Mouse (Mus musculus) CH12.LX (cell line): ENCODE data around the gene Trim46. TPM values are rescaled to one million over a fixed set of nuclear protein-coding genes. Genes with fewer than 3 reads are reported as not detected.

Source experiments
- DNase-seq: peaks from one replicate; pipeline ENCODE4 v3.0.0-alpha.2; 2013; ENCODE audit errors: extremely low read depth
- H3K27ac ChIP-seq: 2 replicates; pipeline ENCODE4 v1.5.1; 2012; ENCODE audit warnings: low read depth, mild to moderate bottlenecking, control low read depth, moderate library complexity; ENCODE audit not compliant: insufficient read depth
- H3K27me3 ChIP-seq: replicated peaks from 2 replicates; pipeline ENCODE3; 2012; ENCODE audit warnings: inconsistent platforms
- H3K36me3 ChIP-seq, 2 experiments: replicated peaks in 1 of 2; 2 replicates each; pipeline versions ENCODE3 to v1.6.1; 2012; ENCODE audit warnings: inconsistent platforms in 1 of 2, low read length in 1 of 2, mild to moderate bottlenecking in 1 of 2, mixed read lengths in 1 of 2, moderate library complexity in 1 of 2; ENCODE audit not compliant: control insufficient read depth in 1 of 2, insufficient read depth in 1 of 2
- H3K4me1 ChIP-seq, 2 experiments: 2 replicates each; pipeline ENCODE4 v1.6.1; 2012; ENCODE audit warnings: inconsistent platforms in 1 of 2, moderate library complexity in 1 of 2; ENCODE audit not compliant: insufficient read depth in 2 of 2, control insufficient read depth in 1 of 2
- H3K4me2 ChIP-seq: 2 replicates; pipeline ENCODE4 v1.6.1; 2012; ENCODE audit warnings: low read depth, mild to moderate bottlenecking, control low read depth; ENCODE audit not compliant: poor library complexity, insufficient read depth, severe bottlenecking
- H3K4me3 ChIP-seq, 3 experiments: fragments of 150-350 bp in 1 of 3; sonication (generic) in 1 of 3; replicated peaks in 1 of 3; 2 replicates each; pipeline versions ENCODE3 to v1.5.1; 2011 to 2012; ENCODE audit warnings: low read depth in 2 of 3, low read length in 2 of 3, mild to moderate bottlenecking in 2 of 3, moderate library complexity in 2 of 3, control low read depth in 1 of 3, improper control_type of control experiment in 1 of 3, inconsistent platforms in 1 of 3, mixed read lengths in 1 of 3; ENCODE audit not compliant: poor library complexity in 1 of 3
- H3K79me2 ChIP-seq: replicated peaks from 2 replicates; pipeline ENCODE4 v1.6.1; 2012; ENCODE audit warnings: mild to moderate bottlenecking, moderate library complexity; ENCODE audit not compliant: control insufficient read depth, poor library complexity, insufficient read depth, severe bottlenecking; ENCODE audit errors: extremely low read depth
- H3K9ac ChIP-seq: 2 replicates; pipeline ENCODE4 v1.6.1; 2012; ENCODE audit warnings: low read depth, mild to moderate bottlenecking, control low read depth, moderate library complexity; ENCODE audit not compliant: insufficient read depth
- H3K9me3 ChIP-seq: replicated peaks from 2 replicates; pipeline ENCODE3; 2012; ENCODE audit warnings: low read length, inconsistent platforms, mixed read lengths
- BHLHE40 ChIP-seq: IDR thresholded peaks from 2 replicates; pipeline ENCODE4 v1.6.1; 2011; ENCODE audit warnings: mild to moderate bottlenecking, low read depth, low read length, improper control_type of control experiment
- CHD2 ChIP-seq: IDR thresholded peaks from 2 replicates; pipeline ENCODE4 v1.6.1; 2011; ENCODE audit warnings: low read length, improper control_type of control experiment
- EP300 ChIP-seq: IDR thresholded peaks from 2 replicates; pipeline ENCODE4 v1.6.1; 2011; ENCODE audit warnings: low read length, improper control_type of control experiment
- ETS1 ChIP-seq: conservative IDR thresholded peaks from 2 replicates; pipeline ENCODE4 v1.6.1; 2012; ENCODE audit warnings: low read depth, mild to moderate bottlenecking, inconsistent platforms, low read length, improper control_type of control experiment, moderate library complexity
- GABPA ChIP-seq: IDR thresholded peaks from 2 replicates; pipeline ENCODE4 v1.6.1; 2012; ENCODE audit warnings: low read depth, low read length, improper control_type of control experiment, inconsistent platforms; ENCODE audit not compliant: insufficient replicate concordance
- IRF4 ChIP-seq: IDR thresholded peaks from 2 replicates; pipeline ENCODE4 v1.6.1; 2014; ENCODE audit warnings: low read depth, mild to moderate bottlenecking, inconsistent platforms, low read length, improper control_type of control experiment
- JUND ChIP-seq: conservative IDR thresholded peaks from 2 replicates; pipeline ENCODE4 v1.6.1; 2011; ENCODE audit warnings: low read depth, low read length, improper control_type of control experiment
- KAT2A ChIP-seq: IDR thresholded peaks from 2 replicates; pipeline ENCODE4 v1.6.1; 2012; ENCODE audit warnings: low read length, improper control_type of control experiment, inconsistent platforms; ENCODE audit not compliant: insufficient replicate concordance
- MAZ ChIP-seq: IDR thresholded peaks from 2 replicates; pipeline ENCODE4 v1.6.1; 2012; ENCODE audit warnings: low read depth, mild to moderate bottlenecking, inconsistent platforms, low read length, improper control_type of control experiment, moderate library complexity
- MYC ChIP-seq: IDR thresholded peaks from 2 replicates; pipeline ENCODE4 v1.6.1; 2011; ENCODE audit warnings: low read depth, mild to moderate bottlenecking, improper control_type of control experiment, low read length
- POLR2A ChIP-seq: IDR thresholded peaks from 2 replicates; pipeline ENCODE4 v1.6.1; 2011; ENCODE audit warnings: low read depth, mild to moderate bottlenecking, improper control_type of control experiment, low read length
- RCOR1 ChIP-seq: conservative IDR thresholded peaks from 2 replicates; pipeline ENCODE4 v1.6.1; 2012; ENCODE audit warnings: low read depth, mild to moderate bottlenecking, inconsistent platforms, low read length, improper control_type of control experiment
- TCF12 ChIP-seq: IDR thresholded peaks from 2 replicates; pipeline ENCODE4 v1.6.1; 2014; ENCODE audit warnings: low read depth, mild to moderate bottlenecking, inconsistent platforms, low read length, improper control_type of control experiment
- UBTF ChIP-seq: IDR thresholded peaks from 2 replicates; pipeline ENCODE4 v1.6.1; 2012; ENCODE audit warnings: low read depth, mild to moderate bottlenecking, inconsistent platforms, low read length, improper control_type of control experiment, moderate library complexity
- USF1 ChIP-seq: IDR thresholded peaks from 2 replicates; pipeline ENCODE4 v1.6.1; 2014; ENCODE audit warnings: low read depth, mild to moderate bottlenecking, inconsistent platforms, low read length, improper control_type of control experiment
- USF2 ChIP-seq: conservative IDR thresholded peaks from 2 replicates; pipeline ENCODE4 v1.6.1; 2011; ENCODE audit warnings: low read depth, low read length, improper control_type of control experiment
- ZC3H11A ChIP-seq: IDR thresholded peaks from 2 replicates; pipeline ENCODE4 v1.6.1; 2012; ENCODE audit warnings: low read depth, mild to moderate bottlenecking, inconsistent platforms, low read length, improper control_type of control experiment
- ZKSCAN1 ChIP-seq: IDR thresholded peaks from 2 replicates; pipeline ENCODE4 v1.6.1; 2012; ENCODE audit warnings: low read depth, inconsistent platforms, low read length, improper control_type of control experiment, borderline replicate concordance
- dilution Hi-C: fragments of 300-500 bp; cut with MboI; formaldehyde crosslinking; loops from 2 replicates; pipeline ENCODE4 v1.14.3; 2020; ENCODE audit warnings: low sequenced_read_pairs; ENCODE audit not compliant: extremely low pct_unique_long_range_greater_than_20kb, extremely low pct_ligation_motif_present
- in situ Hi-C: fragments of 300-500 bp; cut with MboI; formaldehyde crosslinking; loops from 3 replicates; pipeline ENCODE4 v1.14.3; 2019; ENCODE audit warnings: low sequenced_read_pairs, low pct_ligation_motif_present, low pct_unique_long_range_greater_than_20kb, mixed read lengths
- polyA plus RNA-seq: library from polyadenylated mRNA; unstranded; fragments of >175 nt; gene quantifications from 2 replicates; pipeline ENCODE4 v1.2.1, GENCODE M21; 2012; ENCODE audit warnings: low read depth; ENCODE audit not compliant: insufficient read length
- total RNA-seq, 2 experiments: library from RNA; depleted of rRNA; stranded (reverse); fragments of 300-350 nt in 1 of 2; fragments of >200 nt in 1 of 2; gene quantifications; 2 replicates each; pipeline ENCODE4 v1.2.3; 2012 to 2014

Gene Trim46
- total and polyA plus RNA-seq, 3 experiments, result 0.36 to 1.9 (median 1.4) TPM

DNA sequence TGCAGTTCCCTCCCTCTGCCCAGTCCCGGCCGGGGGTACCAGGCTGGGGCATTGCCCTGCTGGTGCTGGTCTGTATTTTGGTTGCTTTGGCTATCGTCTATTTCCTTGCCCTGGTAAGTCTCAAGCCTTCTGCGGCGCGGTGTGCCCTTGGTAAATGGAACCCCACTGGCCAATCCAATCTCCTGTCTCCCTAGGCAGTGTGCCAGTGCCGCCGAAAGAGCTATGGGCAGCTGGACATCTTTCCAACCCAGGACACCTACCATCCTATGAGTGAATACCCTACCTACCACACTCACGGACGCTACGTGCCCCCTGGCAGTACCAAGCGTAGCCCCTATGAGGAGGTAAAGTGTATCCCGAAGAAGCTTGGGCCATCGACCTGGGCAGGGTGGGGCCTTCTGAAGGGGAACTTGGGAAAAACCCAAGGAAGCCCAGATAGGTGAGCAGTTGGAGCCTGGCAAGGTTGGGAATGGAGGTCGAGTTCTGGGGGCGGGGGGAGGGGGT is 14.3 kb downstream of the Trim46 start:
- in situ Hi-C loops (no loop called here), dilution Hi-C loops (no loop called here)
- H3K36me3 ChIP-seq, result peaks cover 16 to 26% of the 10 kb centered on the region in 2 experiments
- H3K4me3 ChIP-seq, result no peak overlapping the region
- TF ChIP-seq EP300 (no peak), MYC (no peak), USF2 (no peak)
- H3K79me2 ChIP-seq, result no peaks in the 10 kb centered on the region
- no peak overlapping the region for H3K9ac ChIP-seq
- no peaks in the 10 kb centered on the region for H3K9me3 ChIP-seq
- no peak overlapping the region for H3K27ac ChIP-seq
- peaks cover 20 to 52% of the 10 kb centered on the region in 2 experiments for H3K4me1 ChIP-seq
- no peaks in the 10 kb centered on the region for H3K27me3 ChIP-seq
- no peak overlapping the region for H3K4me2 ChIP-seq
- DNase-seq, result no peak

DNA sequence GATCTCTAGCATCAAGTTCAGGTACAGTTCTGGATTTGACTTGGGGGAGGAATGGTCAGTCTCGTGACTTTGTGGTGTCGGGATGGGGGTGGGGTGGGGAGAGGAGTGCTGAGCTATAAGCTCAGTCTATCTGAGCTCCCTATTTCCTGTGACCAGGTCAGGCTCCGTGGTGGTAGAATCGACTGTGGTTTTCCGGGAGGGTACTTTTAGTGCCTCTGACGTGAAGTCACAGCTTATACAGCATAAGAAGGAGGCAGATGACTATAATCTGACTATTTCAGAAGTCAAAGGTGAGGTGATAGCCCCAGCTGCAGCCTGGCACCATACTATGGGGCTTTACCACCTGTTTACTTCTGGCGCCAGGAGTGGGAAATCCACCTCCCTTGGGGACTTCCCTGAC is 14.8 kb downstream of the Trim46 start:
- peaks cover 20 to 52% of the 10 kb centered on the region in 2 experiments for H3K4me1 ChIP-seq
- dilution Hi-C loops (no loop called here), in situ Hi-C loops (no loop called here)
- no peak overlapping the region for H3K4me3 ChIP-seq
- no peak overlapping the region for H3K4me2 ChIP-seq
- peaks cover 12 to 21% of the 10 kb centered on the region in 2 experiments for H3K36me3 ChIP-seq
- no peak overlapping the region for H3K9ac ChIP-seq
- no peak for TF ChIP-seq RCOR1
- TF ChIP-seq TCF12, result 0 out of 2 replicates have a peak, but pooled peaks have one; percentile 19
- 0 out of 2 replicates have a peak, but pooled peaks have one; percentile 12 for TF ChIP-seq IRF4
- peak; percentile 88 for TF ChIP-seq BHLHE40
- peak; percentile 25 for TF ChIP-seq ETS1
- no peaks in the 10 kb centered on the region for H3K79me2 ChIP-seq
- H3K27ac ChIP-seq, result no peak overlapping the region
- no peaks in the 10 kb centered on the region for H3K27me3 ChIP-seq
- no peaks in the 10 kb centered on the region for H3K9me3 ChIP-seq
- peak; percentile 33 for DNase-seq

DNA sequence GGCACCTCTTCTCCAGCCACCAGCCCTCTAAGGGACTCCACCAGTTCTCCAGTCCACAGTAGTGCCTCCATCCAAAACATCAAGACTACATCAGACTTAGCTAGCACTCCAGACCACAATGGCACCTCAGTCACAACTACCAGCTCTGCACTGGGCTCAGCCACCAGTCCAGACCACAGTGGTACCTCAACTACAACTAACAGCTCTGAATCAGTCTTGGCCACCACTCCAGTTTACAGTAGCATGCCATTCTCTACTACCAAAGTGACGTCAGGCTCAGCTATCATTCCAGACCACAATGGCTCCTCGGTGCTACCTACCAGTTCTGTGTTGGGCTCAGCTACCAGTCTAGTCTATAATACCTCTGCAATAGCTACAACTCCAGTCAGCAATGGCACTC is 15.5 kb downstream of the Trim46 start:
- Histone ChIP-seq H3K36me3 (peaks cover 8 to 15% of the 10 kb centered on the region in 2 experiments), H3K4me3 (no peak overlapping the region), H3K4me2 (no peak overlapping the region), H3K27me3 (no peaks in the 10 kb centered on the region), H3K79me2 (no peaks in the 10 kb centered on the region), H3K27ac (no peak overlapping the region), H3K9ac (no peak overlapping the region), H3K4me1 (peaks cover 20 to 52% of the 10 kb centered on the region in 2 experiments), H3K9me3 (no peaks in the 10 kb centered on the region)
- TF ChIP-seq USF1, result no peak
- TF ChIP-seq USF2, result no peak
- TF ChIP-seq ZC3H11A, result no peak
- no peak for TF ChIP-seq GABPA
- no peak for TF ChIP-seq UBTF
- no peak for TF ChIP-seq ZKSCAN1
- TF ChIP-seq CHD2, result no peak
- TF ChIP-seq POLR2A, result no peak
- no peak for TF ChIP-seq KAT2A
- no peak for TF ChIP-seq MAZ
- no peak for TF ChIP-seq JUND
- in situ Hi-C loops (no loop called here), dilution Hi-C loops (no loop called here)
- no peak for DNase-seq
